Comparison of ENCODE assay signal across 14 mouse cellular contexts in genomic region chr2:4060675-4061074, GRCm38 (mm10). TPM values are rescaled to one million over a fixed set of nuclear protein-coding genes. Genes with fewer than 3 reads are reported as not detected.
DNase-seq lines count a peak whose midpoint lies in the region; ATAC-seq lines count a peak whose summit lies in the region.
"Had no signal": no experiment of that assay in that cellular context is flagged by ENCODE, and none has a peak within 500 bp of the region (broad histone marks: within the 10 kb centered on the region; RNA-seq: fewer than 3 reads in every experiment).

No protein-coding gene starts in this region.

- intact Hi-C loops in left cerebral cortex, postnatal 4 days (cut with DNase I) = no loop called here

- ATAC-seq in hindbrain, embryonic 16.5 days = peak; percentile 87
- ATAC-seq in hindbrain, embryonic 12.5 days (ENCODE audit: low FRiP score) = no peak
- ATAC-seq: Patski had no signal

- no peak overlapping the region for H3K9ac ChIP-seq in hindbrain, embryonic 16.5 days (ENCODE audit: low read depth, low read length)
- H3K9ac ChIP-seq in hindbrain, embryonic 12.5 days = no peak overlapping the region
- H3K9ac ChIP-seq: heart, embryonic 13.5 days; liver, embryonic 15.5 days had no signal

- peak; percentile 27 to 41 for DNase-seq in frontal cortex, postnatal 10 days (ENCODE audit: low spot score in 2 of 2)
- peak; percentile 48 for DNase-seq in layer of hippocampus, adult 9-11 months
- DNase-seq in left cerebral cortex, postnatal 4 days = peak; percentile 8
- DNase-seq in urinary bladder, postnatal 36 days (ENCODE audit: low spot score in 2 of 2) = no peak
- no peak for DNase-seq in adrenal gland, postnatal 10 days
- DNase-seq in adrenal gland, postnatal 4 days (ENCODE audit: low spot score in 2 of 2) = no peak
- DNase-seq: gastrocnemius, postnatal 36 days; lung, postnatal 4 days had no signal

- H3K36me3 ChIP-seq in hindbrain, embryonic 16.5 days (ENCODE audit: control insufficient read depth, insufficient read depth, low read length) = no peaks in the 10 kb centered on the region
- no peaks in the 10 kb centered on the region for H3K36me3 ChIP-seq in hindbrain, embryonic 12.5 days
- H3K36me3 ChIP-seq: heart, embryonic 13.5 days; liver, embryonic 15.5 days had no signal

- no peak overlapping the region; the same call in 1 of the 2 replicates for H3K27ac ChIP-seq in hindbrain, embryonic 16.5 days (ENCODE audit: low read depth, low read length)
- no peak overlapping the region for H3K27ac ChIP-seq in hindbrain, embryonic 12.5 days
- H3K27ac ChIP-seq: heart, embryonic 13.5 days; liver, embryonic 15.5 days had no signal

- no peaks in the 10 kb centered on the region for H3K9me3 ChIP-seq in hindbrain, embryonic 16.5 days (ENCODE audit: control insufficient read depth, low read length)
- H3K9me3 ChIP-seq in hindbrain, embryonic 12.5 days (replicated peaks) = no peaks in the 10 kb centered on the region
- H3K9me3 ChIP-seq: heart, embryonic 13.5 days; liver, embryonic 15.5 days had no signal

- WGBS in hindbrain, embryonic 16.5 days = 42% methylated on average over 2 of the region's 2 CpGs
- 59% methylated on average over 2 of the region's 2 CpGs for WGBS in hindbrain, embryonic 12.5 days

- H3K4me3 ChIP-seq in hindbrain, embryonic 16.5 days (ENCODE audit: low read length) = no peak overlapping the region
- H3K4me3 ChIP-seq in hindbrain, embryonic 12.5 days = no peak overlapping the region
- H3K4me3 ChIP-seq: heart, embryonic 13.5 days; liver, embryonic 15.5 days had no signal

- H3K27me3 ChIP-seq in hindbrain, embryonic 16.5 days (replicated peaks; ENCODE audit: control insufficient read depth, insufficient read depth, low read length) = no peaks in the 10 kb centered on the region
- no peaks in the 10 kb centered on the region for H3K27me3 ChIP-seq in hindbrain, embryonic 12.5 days
- H3K27me3 ChIP-seq: CH12.LX; heart, embryonic 13.5 days; liver, embryonic 15.5 days had no signal

- no peak overlapping the region for H3K4me2 ChIP-seq in hindbrain, embryonic 16.5 days (ENCODE audit: low read length)
- H3K4me2 ChIP-seq in hindbrain, embryonic 12.5 days (replicated peaks) = no peak overlapping the region
- H3K4me2 ChIP-seq: heart, embryonic 13.5 days; liver, embryonic 15.5 days had no signal

- no peaks in the 10 kb centered on the region for H3K4me1 ChIP-seq in hindbrain, embryonic 16.5 days (ENCODE audit: control insufficient read depth, insufficient read depth, low read depth, low read length)
- H3K4me1 ChIP-seq in hindbrain, embryonic 12.5 days = no peaks in the 10 kb centered on the region
- H3K4me1 ChIP-seq: heart, embryonic 13.5 days; liver, embryonic 15.5 days had no signal

RNA-seq across cellular contexts. Expression of gene Frmd4a, which starts 43.2 kb away (rescaled TPM):
- polyA plus RNA-seq in hindbrain, embryonic 16.5 days (2015; fragmentation: Nextera tagmentation; extraction: Ambion mirVana) = 48.1 and 53.1 TPM in 2 replicates
- 68.4 and 69.6 TPM in 2 replicates for polyA plus RNA-seq in hindbrain, embryonic 12.5 days (2016; fragmentation: Nextera tagmentation; extraction: Ambion mirVana)
- total RNA-seq in left cerebral cortex, postnatal 4 days (2021) = 100 to 1,000 TPM; 216 to 254 TPM
- 10 to 100 TPM; 17.0 to 27.0 TPM for total RNA-seq in adrenal gland, postnatal 10 days (2021)
- total RNA-seq in adrenal gland, postnatal 4 days (2021) = 10 to 100 TPM; 34.0 to 41.3 TPM

Comparison
In these comparisons a context has a peak if more than half of its experiments do, and no peak if none do; other contexts are left out.
1. DNase-seq: peak in frontal cortex, postnatal 10 days (2 of 2), layer of hippocampus, adult 9-11 months (single experiment) and left cerebral cortex, postnatal 4 days (single experiment); none in urinary bladder, postnatal 36 days (0 of 2), adrenal gland, postnatal 10 days (single experiment) and adrenal gland, postnatal 4 days (0 of 2).
2. RNA of gene Frmd4a, which starts 43.2 kb away (total RNA-seq): 216 to 254 TPM in left cerebral cortex, postnatal 4 days; 34.0 to 41.3 TPM in adrenal gland, postnatal 4 days and 17.0 to 27.0 TPM in adrenal gland, postnatal 10 days; every median in the first group is over 4 times any median in the second.